Mouse (Mus musculus): ENCODE measurements at regions not wholly inside any gene's neighbourhood (a gene's known extent, or its start where the extent isn't known, plus 50 kb on each side); places are given as distances from the start of the nearest gene placed in this dataset.
A peak's percentile ranks its signal among the peaks of the same experiment; 100 is the strongest.
"Not testable (repeated sequence)": the region's sequence is repeated elsewhere in the genome, so short reads cannot be mapped to it uniquely, and the experiment has no call there.

DNA sequence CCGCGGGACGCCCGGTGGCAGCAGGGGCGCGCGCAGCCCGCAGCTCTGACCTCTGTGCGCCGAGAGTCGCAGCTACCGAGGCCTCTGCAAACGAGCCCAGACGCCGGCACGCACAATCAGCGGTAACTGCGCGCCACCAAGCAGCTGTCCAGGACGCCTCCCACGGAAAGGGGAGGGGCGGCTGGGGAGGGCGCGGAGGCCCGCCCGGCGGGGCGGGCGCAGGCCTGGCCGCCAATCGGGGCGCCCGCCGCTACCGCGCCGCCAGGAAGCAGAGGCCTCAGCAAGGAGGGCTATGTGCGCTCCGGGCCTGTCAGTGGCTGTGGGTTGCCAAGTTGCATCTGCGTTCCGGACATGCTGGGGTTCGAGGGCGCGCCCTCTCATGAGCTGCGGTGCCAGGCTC, 613.3 kb upstream of the Ywhaq start:
- peak; percentile 24 to 50 for DNase-seq (ENCODE audit: inconsistent age in 2 of 2, low spot score in 1 of 2)

DNA sequence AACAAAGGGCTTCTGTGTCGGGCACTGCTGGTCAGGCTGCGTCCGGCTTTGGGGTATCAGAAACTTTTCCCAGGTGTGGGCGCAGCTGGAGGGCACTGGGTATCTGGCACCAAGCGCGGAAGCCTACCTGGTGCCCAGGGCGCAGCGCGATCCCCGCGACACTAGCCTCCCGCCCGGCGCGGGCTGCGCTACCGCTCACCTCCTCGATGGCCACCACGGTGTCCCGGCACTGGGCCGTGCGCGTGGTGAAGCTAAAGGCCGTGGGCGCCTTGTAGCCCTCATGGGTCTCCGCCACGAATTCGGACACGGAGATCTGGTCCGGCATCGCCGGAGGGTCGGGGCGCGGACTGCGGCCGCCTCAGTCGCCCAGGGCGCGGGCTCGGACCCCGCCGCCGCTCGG, 612.8 kb upstream of the Ywhaq start:
- not testable (repeated sequence) for DNase-seq (ENCODE audit: inconsistent age in 2 of 2, low spot score in 1 of 2)

All from adrenal gland, adult (tissue).